Mouse (Mus musculus): ENCODE measurements at regions not wholly inside any gene's neighbourhood (a gene's known extent, or its start where the extent isn't known, plus 50 kb on each side); places are given as distances from the start of the nearest gene placed in this dataset.

DNA sequence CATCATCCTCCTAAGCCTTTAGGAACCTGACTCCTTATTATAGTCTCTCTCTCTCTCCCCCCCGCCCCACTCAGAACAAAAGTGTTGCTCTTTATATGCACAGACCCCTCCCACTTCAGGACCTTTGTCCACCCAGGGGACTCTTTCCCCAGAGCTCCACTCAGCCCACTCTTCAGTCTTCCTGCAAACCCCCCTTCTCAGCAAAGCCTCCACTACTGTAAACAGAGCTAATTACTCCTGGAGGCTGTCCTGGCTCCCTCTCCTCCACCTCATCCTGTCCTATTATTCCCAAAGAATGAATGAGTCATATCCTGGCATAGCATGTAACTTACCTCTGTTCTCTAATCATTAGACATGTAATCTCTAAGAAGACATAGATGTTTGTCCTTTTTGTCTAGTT lies 82.8 kb upstream of the Galnt15 start:
- DNase-seq: no peak

DNA sequence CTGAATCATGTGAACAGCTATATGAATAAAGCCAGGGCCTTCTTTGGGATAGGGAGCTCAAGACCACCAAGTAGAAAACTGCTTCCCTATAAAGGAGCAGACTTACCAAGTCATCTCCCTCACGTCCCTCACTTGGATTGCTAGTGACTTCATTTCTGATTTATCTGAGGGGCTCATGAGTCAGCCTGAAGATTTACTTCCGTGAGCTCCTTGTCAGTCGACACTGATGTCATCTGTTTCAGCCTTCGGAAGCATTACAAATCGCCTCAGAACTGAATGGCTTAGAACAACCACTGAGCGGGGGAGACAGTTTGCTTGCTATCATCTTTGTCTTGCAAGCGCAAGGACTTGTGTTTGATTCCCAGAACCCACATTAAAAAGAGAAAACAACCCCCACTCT lies 81.5 kb upstream of the Galnt15 start:
- DNase-seq: no peak

DNA sequence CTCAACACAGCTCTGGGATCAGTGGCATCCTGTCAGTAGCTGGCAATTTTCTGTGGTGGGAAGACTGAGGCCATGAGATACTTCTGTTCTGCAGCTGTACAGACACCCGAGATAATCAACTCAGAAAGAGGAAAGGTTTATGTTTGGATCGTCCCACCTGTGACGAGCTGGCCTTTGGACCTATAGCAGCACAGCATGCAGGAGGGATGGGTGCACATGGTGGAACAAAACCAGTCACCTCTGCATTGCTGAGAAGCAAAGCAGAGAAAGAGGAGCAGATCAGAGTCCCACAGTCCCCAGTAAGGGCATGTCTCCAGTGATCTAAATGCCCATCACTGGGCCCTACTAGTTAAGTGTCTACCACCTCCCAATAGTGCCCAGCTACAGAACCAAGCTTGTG lies 76.9 kb upstream of the Galnt15 start:
- DNase-seq: no peak

DNA sequence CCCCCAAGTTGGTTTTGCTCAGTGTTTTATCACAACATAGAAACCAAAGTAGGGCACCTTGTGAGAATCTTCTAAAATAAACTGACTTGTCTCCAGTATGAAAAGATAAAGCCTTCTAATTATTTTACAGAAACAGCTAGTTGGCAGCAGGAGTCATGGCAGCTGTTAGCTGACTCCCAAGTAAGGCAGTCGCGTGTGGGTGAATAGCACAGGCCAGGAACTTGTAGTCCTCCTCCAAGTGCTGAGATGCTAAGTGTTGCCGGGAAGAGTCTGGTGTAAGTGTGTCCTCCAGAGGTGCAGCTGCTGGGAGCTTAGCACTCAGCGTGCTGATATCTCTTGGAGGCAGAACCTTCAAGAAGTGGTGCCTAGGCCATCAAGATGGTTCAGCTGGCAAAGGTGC lies 75.0 kb upstream of the Galnt15 start:
- DNase-seq: no peak

DNA sequence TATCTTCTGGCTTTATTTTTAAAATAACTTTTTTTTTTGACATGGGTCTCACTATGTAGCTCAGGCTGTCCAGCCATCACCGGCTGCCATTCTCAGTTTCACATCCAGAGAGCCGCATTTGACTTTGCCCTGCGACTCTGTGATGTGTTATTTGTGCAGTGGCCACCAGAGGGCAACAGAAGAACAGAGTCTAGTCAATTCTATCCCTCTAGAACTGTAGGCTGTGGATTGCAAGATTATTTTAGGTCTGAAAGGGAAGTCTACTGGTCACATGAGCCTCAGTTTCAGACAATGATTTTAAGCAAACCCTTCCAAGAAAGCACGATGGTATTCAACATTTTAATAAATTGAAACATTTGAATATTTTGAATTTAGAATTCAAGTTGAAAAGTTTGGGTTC lies 73.8 kb upstream of the Galnt15 start:
- peak; percentile 59 to 62 for DNase-seq

DNA sequence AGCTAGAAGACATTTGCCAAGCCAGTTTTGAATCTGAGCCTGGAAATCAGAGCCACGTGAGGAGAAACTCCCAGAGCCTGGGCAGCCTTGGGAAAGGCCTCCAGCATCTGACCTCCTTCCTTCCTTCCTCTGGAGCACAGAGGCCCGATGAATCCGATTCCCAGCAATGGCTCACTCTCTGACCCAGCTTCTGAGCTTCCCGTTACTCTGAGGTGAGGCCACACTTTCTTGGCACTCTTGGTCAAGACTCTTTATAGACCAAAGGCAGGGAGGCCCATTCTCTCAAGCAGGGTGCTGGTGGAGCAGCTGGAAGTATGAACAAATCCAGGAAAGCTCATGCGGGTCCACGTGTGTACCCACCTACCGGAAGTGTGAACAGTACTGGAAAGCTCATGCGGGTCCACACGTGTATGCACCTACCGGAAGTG lies 71.6 kb upstream of the Galnt15 start:
- no peak for DNase-seq

DNA sequence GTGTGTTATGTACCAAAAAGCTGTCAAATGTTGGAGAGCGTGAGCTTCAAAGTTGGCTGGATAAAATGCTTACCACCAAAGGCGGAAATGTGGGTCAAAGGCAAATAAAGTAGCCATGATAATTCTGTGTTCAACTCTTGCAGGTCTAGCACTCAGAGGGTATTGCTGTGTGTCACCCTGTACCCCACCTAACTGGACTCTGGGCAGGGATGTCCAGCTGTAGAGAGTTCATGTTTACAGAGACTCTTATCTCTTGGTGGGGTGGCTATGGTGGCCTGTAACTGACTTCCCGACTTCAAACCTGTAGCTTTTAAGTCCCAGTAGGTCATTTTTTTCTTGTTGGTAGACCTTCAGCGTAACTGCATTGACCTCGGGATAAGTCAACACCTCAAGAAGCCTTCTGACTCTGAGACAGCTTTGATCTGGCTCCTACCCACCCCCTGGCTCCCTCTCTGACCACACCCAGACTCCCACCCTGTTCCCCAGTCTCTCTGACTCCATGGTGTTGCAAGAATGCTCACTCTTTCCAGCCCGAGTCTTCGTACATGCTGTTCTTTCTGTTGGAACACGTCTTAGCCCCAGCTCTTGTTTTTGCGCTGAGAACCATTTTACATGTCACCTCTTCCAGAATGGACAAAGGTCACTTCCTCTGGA lies 68.5 kb upstream of the Galnt15 start:
- DNase-seq: no peak

DNA sequence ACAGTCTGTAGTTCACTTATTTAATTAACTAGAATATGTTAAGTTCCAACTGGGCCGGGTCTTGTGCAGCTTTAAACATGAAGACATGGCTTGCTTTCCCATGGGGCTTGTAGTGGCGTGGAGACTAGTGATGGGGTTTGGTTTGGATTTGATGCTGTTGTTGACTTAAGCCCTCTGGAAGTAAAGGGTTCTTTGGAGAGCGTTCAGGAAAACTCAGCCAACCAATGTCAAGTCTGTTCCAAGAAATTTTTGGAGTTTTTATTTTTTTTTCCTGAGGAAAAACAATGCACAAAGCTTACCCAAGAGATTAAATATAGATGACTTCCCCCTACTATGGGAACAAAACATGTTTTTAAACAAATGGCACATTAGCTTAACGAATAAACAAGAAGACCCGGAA lies 67.3 kb upstream of the Galnt15 start:
- DNase-seq: no peak

DNA sequence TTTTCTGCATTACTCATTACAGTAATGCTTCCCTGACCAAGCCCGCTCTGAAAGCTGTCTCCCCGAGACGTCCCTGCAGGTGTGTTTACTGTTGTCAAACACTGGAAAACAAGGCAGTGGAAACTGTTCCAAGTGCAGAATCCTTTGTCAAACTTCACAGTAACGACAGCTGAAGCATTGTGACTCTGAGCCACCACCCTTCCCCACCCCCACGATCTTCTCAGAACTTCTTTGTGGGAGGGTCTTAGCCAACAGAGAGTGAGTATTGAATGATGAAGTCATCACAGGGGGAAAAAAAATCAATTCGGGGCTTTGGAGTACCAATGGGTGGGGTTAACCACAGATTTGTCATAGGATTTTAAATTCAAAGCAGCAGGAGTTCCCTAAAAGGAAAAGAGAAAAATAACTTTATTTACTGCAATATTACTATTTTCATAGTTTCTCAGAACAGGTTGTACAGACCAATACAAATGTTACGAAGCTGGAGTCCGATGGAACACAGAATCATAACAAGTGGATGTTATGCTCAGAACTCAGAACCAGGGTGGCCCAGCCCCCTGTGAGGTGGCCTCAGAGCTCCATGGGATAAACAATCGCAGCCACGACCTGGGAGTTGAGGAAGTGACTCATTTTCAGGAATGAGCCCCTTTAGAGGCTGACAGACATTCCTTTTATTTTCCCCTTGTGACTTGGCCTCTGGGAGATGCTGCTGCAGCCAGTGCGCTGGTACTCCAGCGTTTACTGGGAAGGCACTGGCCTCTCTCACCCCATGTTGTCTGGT lies 65.5 kb upstream of the Galnt15 start:
- DNase-seq: no peak

DNA sequence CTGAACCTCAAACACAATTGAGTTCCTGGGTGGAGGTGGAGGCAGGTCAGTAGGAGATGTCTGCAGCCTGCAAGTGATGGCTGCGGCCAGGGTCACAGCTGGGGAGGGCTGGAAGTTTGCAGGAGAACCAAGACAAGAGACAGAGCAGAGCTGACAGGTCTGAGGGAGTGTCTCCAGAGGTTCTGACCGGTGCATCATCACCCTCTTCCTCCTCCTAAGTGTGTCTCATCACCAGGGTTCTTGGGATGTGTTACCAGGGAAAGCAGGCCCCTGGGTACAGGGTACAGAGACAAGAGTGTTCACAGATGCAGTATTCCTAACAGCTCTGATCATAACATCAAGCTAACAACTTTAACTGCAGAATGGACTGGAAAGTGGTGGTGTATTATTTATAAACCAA lies 64.7 kb upstream of the Galnt15 start:
- DNase-seq: no peak

DNA sequence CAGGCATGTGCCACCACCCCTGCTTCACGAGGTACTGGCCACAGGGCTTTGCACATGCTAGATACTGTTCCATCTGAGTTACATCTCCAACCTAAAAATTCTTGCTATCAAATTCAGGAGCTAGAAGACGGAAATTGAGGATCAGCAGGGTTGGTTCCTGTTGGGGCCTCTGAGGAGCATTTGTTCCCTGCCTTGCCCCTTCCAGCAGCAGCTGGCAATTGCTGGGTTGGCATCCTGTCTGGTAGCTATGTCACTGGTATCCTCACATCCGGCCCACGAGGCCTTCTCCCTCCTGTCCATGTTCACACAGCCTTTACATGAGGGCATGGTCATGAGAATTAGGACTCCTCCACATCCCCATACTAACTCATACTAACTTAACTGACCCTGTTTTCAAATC lies 64.0 kb upstream of the Galnt15 start:
- DNase-seq: no peak

DNA sequence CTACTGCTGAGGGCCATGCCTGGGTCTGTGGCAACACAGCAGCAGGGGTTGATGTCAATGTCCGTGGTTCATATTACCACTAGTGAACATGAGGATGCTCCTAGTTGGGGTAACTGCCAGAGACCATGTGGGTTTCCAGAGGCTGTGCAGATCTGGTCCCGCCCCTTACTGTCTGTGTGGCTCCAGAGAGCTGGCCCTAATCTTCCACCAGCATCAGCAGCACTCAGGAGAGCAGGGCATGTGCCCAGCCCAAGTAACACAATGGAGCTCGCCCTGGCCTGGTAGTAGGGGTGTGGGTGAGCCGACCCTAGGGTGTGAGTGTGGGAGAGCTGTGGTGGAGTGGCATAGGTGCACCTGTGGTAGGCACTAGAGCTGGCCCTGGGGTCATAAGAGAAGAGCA lies 59.3 kb upstream of the Galnt15 start:
- DNase-seq: no peak

DNA sequence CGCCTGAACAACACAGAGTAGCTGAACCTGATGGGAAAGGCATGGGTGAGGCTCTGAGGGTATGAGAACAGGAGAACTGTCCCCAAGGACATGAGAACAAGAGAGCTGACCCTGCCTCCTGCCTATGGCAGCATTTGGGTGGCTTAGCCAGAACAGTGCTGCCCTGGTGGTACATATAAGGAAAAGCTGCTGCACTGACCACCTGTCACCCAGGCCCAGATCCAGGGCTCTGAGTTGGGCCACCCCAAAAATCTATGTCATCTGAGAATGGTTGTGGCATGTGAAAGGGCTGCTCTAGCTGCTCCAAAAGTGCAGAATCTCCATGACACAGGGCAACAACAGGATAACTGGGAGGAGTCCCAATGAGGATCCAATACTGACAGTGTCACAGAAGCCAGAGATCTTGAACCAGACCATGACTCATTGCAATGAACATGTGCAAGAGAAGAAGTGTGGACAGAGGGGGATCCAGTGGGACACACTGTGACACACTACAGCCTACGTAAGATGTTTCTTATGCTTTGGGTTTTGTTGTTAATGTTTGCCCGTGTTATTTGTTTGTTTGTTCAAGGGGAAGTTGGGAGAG lies 58.5 kb upstream of the Galnt15 start:
- no peak for DNase-seq

DNA sequence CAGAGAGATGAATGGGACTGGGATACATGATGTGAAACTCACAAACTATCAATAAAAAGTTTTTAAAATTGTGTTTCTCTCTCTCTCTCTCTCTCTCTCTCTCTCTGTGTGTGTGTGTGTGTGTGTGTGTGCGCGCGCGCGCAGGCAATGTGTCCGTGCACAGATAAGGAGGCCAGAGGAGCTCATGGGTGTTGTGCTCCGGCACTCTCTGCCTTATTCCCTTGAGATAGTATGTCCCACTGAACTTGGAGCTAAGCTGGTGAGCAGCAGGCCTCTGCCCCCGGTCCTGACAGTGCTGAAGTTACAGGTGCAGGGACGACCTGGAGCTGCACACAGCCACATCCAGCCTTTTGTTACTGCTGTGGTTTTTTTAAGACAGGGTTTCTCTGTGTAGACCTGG lies 57.9 kb upstream of the Galnt15 start:
- DNase-seq: no peak

DNA sequence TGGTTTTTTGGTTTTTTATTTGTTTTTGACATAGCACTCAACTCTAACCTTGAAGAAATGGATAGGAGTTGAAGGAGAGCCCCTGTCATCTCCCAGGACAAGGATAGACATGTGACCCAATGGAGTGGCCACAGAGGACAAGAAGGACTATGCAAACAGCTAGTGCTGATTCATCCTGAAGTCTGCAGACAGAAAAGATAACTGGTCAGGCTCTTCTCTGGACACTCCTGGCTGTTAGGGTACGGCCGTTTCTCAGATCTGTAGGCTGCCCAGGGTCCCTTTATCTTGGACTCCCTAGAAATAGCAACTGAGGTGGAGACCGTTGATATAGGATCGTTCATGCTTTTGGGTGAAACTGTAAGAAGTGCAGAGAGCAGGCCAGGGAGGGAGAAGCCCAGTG lies 55.1 kb upstream of the Galnt15 start:
- no peak for DNase-seq

DNA sequence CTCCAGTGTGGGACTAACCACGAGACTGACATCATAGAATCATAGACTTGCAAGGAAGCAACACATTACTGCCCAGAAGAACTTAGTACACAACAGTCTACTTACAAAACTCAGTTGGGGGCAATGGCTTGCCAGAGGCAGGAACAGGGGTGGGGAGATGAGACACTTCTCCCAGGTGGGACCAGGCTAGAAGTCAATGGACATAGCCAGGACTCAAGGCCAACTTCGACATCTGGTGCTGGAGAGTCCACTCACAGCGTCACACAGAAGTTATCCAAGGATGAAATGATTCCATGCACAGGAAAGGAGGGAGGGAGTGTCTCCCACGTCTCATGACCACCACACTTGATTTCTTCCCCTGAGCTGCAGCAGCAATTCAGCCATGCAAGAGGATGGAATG lies 50.6 kb upstream of the Galnt15 start:
- no peak for DNase-seq

DNA sequence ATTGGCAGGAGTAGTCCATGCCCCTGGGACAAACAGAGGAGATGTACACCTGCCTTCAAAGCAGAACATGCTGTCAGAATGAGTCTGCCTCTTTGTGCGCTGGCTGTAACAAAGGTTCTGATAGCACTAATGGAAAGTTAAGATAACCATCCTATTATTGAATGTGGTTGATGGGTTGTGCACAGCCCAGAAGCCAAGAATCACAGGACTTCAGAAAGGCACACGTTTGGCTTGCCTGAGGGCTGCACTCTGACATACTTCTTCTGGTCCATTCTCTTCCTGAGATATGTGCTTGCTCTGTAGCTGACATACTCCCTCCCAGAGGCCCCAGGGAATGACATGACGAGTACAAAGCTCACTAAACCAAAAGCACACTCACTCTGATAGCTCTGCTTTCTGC lies 50.1 kb upstream of the Galnt15 start:
- DNase-seq: no peak

All from thymus, postnatal 36 days (tissue).